Mouse (Mus musculus): ENCODE results near the gene Mast4. TPM values are rescaled to one million over a fixed set of nuclear protein-coding genes. Genes with fewer than 3 reads are reported as not detected.

Gene Mast4
- total and polyA plus RNA-seq, 3 experiments: 0.99 to 7.4 (median 6.1) TPM

GRCm38 (mm10) chr13:102770194-102770593, 564.1 kb downstream of the Mast4 start:
- dilution Hi-C loops (cut with MboI; ENCODE audit: extremely low pct_ligation_motif_present, extremely low pct_unique_long_range_greater_than_20kb, low sequenced_read_pairs): no loop called here
- DNase-seq (ENCODE audit: extremely low read depth): no peak
- TF ChIP-seq MEF2A (IDR thresholded peaks at IDR 0.05; ENCODE audit: borderline replicate concordance, low read depth, low read length) (no peak), SMC3 (IDR thresholded peaks at IDR 0.05; ENCODE audit: low read depth, low read length) (no peak), ZC3H11A (IDR thresholded peaks at IDR 0.05; ENCODE audit: low read depth, low read length) (no peak), ETS1 (conservative IDR thresholded peaks at IDR 0.05; ENCODE audit: low read depth, low read length) (no peak), MAZ (IDR thresholded peaks at IDR 0.05; ENCODE audit: low read depth, low read length) (no peak), SIN3A (IDR thresholded peaks at IDR 0.05; ENCODE audit: low read length) (no peak), BHLHE40 (IDR thresholded peaks at IDR 0.05; ENCODE audit: low read depth, low read length) (no peak), RCOR1 (conservative IDR thresholded peaks at IDR 0.05; ENCODE audit: low read depth, low read length) (no peak), ZKSCAN1 (IDR thresholded peaks at IDR 0.05; ENCODE audit: borderline replicate concordance, low read depth, low read length) (no peak), GABPA (IDR thresholded peaks at IDR 0.05; ENCODE audit: insufficient replicate concordance, low read depth, low read length) (no peak), POLR2A (IDR thresholded peaks at IDR 0.05; ENCODE audit: low read depth, low read length) (no peak), UBTF (IDR thresholded peaks at IDR 0.05; ENCODE audit: low read depth, low read length) (no peak), USF2 (conservative IDR thresholded peaks at IDR 0.05; ENCODE audit: low read depth, low read length) (no peak)
- H3K4me2 ChIP-seq (ENCODE audit: insufficient read depth, low read depth, poor library complexity, severe bottlenecking): no peak overlapping the region
- no peak overlapping the region for H3K4me3 ChIP-seq (replicated peaks in 1 of 3; ENCODE audit: low read depth in 2 of 3, low read length in 2 of 3, poor library complexity in 1 of 3)
- H3K36me3 ChIP-seq (replicated peaks in 1 of 2; ENCODE audit: control insufficient read depth in 1 of 2, insufficient read depth in 1 of 2, low read length in 1 of 2): peaks cover 32 to 53% of the 10 kb centered on the region in 2 experiments
- in situ Hi-C loops (cut with MboI; ENCODE audit: low pct_ligation_motif_present, low pct_unique_long_range_greater_than_20kb, low sequenced_read_pairs): no loop called here
- no peak overlapping the region for H3K27ac ChIP-seq (ENCODE audit: insufficient read depth, low read depth)
- H3K4me1 ChIP-seq (ENCODE audit: control insufficient read depth in 1 of 2, insufficient read depth in 2 of 2): no peaks in the 10 kb centered on the region
- H3K9me3 ChIP-seq (replicated peaks; ENCODE audit: low read length): no peaks in the 10 kb centered on the region
- H3K27me3 ChIP-seq (replicated peaks): no peaks in the 10 kb centered on the region
- H3K9ac ChIP-seq (ENCODE audit: insufficient read depth, low read depth): no peak overlapping the region
- no peaks in the 10 kb centered on the region for H3K79me2 ChIP-seq (replicated peaks; ENCODE audit: control insufficient read depth, extremely low read depth, insufficient read depth, poor library complexity, severe bottlenecking)

- no peak overlapping the region for H3K27ac ChIP-seq (ENCODE audit: insufficient read depth, low read depth)
- no peak overlapping the region for H3K4me2 ChIP-seq (ENCODE audit: insufficient read depth, low read depth, poor library complexity, severe bottlenecking)
- no peaks in the 10 kb centered on the region for H3K27me3 ChIP-seq (replicated peaks)
- H3K9ac ChIP-seq (ENCODE audit: insufficient read depth, low read depth): no peak overlapping the region
- H3K36me3 ChIP-seq (replicated peaks in 1 of 2; ENCODE audit: control insufficient read depth in 1 of 2, insufficient read depth in 1 of 2, low read length in 1 of 2): peaks cover 32 to 61% of the 10 kb centered on the region in 2 experiments
- in situ Hi-C loops (cut with MboI; ENCODE audit: low pct_ligation_motif_present, low pct_unique_long_range_greater_than_20kb, low sequenced_read_pairs): no loop called here
- DNase-seq (ENCODE audit: extremely low read depth): no peak
- no peak for TF ChIP-seq POLR2A (IDR thresholded peaks at IDR 0.05; ENCODE audit: low read depth, low read length)
- no peak for TF ChIP-seq TBP (conservative IDR thresholded peaks at IDR 0.05; ENCODE audit: low read depth, low read length)
- TF ChIP-seq RCOR1 (conservative IDR thresholded peaks at IDR 0.05; ENCODE audit: low read depth, low read length): no peak
- no peak for TF ChIP-seq ELF1 (IDR thresholded peaks at IDR 0.05; ENCODE audit: low read depth, low read length)
- TF ChIP-seq MXI1 (IDR thresholded peaks at IDR 0.05; ENCODE audit: low read depth, low read length): no peak
- TF ChIP-seq GABPA (IDR thresholded peaks at IDR 0.05; ENCODE audit: insufficient replicate concordance, low read depth, low read length): no peak
- TF ChIP-seq CHD1 (IDR thresholded peaks at IDR 0.05; ENCODE audit: low read depth, low read length): no peak
- TF ChIP-seq EP300 (IDR thresholded peaks at IDR 0.05; ENCODE audit: low read length): no peak
- TF ChIP-seq JUND (conservative IDR thresholded peaks at IDR 0.05; ENCODE audit: low read depth, low read length): no peak
- TF ChIP-seq UBTF (IDR thresholded peaks at IDR 0.05; ENCODE audit: low read depth, low read length): no peak
- TF ChIP-seq USF2 (conservative IDR thresholded peaks at IDR 0.05; ENCODE audit: low read depth, low read length): no peak
- TF ChIP-seq E2F4 (IDR thresholded peaks at IDR 0.05; ENCODE audit: insufficient replicate concordance, low read depth, low read length): no peak
- no peak for TF ChIP-seq KAT2A (IDR thresholded peaks at IDR 0.05; ENCODE audit: insufficient replicate concordance, low read length)
- H3K4me3 ChIP-seq (replicated peaks in 1 of 3; ENCODE audit: low read depth in 2 of 3, low read length in 2 of 3, poor library complexity in 1 of 3): no peak overlapping the region
- H3K9me3 ChIP-seq (replicated peaks; ENCODE audit: low read length): no peaks in the 10 kb centered on the region
- dilution Hi-C loops (cut with MboI; ENCODE audit: extremely low pct_ligation_motif_present, extremely low pct_unique_long_range_greater_than_20kb, low sequenced_read_pairs): no loop called here
- H3K4me1 ChIP-seq (ENCODE audit: control insufficient read depth in 1 of 2, insufficient read depth in 2 of 2): no peaks in the 10 kb centered on the region; a peak in 1 of 4 replicates
- no peaks in the 10 kb centered on the region for H3K79me2 ChIP-seq (replicated peaks; ENCODE audit: control insufficient read depth, extremely low read depth, insufficient read depth, poor library complexity, severe bottlenecking)
Measured at GRCm38 (mm10) chr13:102768512-102768911, 565.8 kb downstream of the Mast4 start.

Data from CH12.LX (cell line).